Mouse (Mus musculus) spleen, adult 2 months (tissue): ENCODE measurements at regions not wholly inside any gene's neighbourhood (a gene's known extent, or its start where the extent isn't known, plus 50 kb on each side); places are given as distances from the start of the nearest gene placed in this dataset.

ENCODE experiments used
- CTCF ChIP-seq: fragments of 200-500 bp; IDR thresholded peaks from 2 replicates; pipeline ENCODE4 v1.5.1; 2011; ENCODE audit warnings: mild to moderate bottlenecking, inconsistent platforms; ENCODE audit not compliant: insufficient read depth, insufficient read length, insufficient replicate concordance; ENCODE audit errors: extremely low read depth
- POLR2A ChIP-seq: fragments of 200-500 bp; IDR thresholded peaks from 2 replicates; pipeline ENCODE4 v1.6.1; 2011; ENCODE audit warnings: low read depth, low read length, inconsistent platforms

GRCm38 (mm10) chr13:85570886-85571527 is 282.1 kb upstream of the Rasa1 start:
- TF ChIP-seq CTCF = no peak
- no peak for TF ChIP-seq POLR2A
